Mouse (Mus musculus) natural killer cell, adult 2 months (primary cell): Measurements from ENCODE around the gene Gm9821.
A peak's percentile ranks its signal among the peaks of the same experiment; 100 is the strongest.

Source experiments
- DNase-seq, 2 experiments: peaks; one replicate each; pipeline ENCODE4 v3.0.0; 2022; ENCODE audit warnings: low spot score in 2 of 2

Gm9821 gene

DNA sequence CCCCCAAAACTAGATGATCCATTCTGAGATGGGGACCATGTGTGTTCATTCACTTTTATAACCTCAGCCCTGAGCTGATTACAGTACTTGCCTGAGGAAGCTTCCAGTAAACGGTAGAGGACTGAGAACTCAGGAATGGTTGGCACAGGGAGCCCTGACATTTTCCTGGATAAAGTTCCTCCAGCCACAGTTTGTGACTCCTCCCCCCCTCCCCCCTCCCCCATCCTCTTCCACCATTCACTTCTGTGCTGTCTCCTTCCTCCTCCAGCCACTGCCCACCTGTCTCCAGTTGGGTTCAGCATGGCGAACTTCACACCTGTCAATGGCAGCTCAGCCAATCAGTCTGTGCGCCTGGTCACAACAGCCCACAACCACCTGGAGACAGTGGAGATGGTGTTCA lies 18.6 kb upstream of the Gm9821 start, which contains the start of gene Chrm4:
TSS of gene Chrm4 (plus strand) at position 301 of the 400 bp plus-strand sequence.
- no peak for DNase-seq

DNA sequence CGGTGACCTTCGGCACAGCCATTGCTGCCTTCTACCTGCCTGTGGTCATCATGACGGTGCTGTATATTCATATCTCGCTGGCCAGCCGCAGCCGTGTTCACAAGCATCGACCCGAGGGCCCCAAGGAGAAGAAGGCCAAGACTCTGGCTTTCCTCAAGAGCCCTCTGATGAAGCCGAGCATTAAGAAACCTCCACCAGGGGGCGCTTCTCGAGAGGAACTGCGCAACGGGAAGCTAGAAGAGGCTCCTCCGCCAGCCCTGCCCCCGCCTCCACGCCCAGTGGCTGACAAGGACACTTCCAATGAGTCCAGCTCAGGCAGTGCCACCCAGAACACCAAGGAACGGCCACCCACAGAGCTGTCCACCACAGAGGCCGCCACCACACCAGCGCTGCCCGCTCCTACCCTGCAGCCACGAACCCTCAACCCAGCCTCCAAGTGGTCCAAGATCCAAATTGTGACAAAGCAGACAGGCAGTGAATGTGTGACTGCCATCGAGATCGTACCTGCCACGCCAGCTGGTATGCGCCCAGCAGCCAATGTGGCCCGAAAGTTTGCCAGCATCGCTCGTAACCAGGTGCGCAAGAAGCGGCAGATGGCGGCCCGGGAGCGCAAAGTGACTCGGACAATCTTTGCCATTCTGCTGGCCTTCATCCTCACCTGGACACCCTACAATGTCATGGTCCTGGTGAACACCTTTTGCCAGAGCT lies 17.5 kb upstream of the Gm9821 start:
- DNase-seq, result peak; percentile 58 to 73

DNA sequence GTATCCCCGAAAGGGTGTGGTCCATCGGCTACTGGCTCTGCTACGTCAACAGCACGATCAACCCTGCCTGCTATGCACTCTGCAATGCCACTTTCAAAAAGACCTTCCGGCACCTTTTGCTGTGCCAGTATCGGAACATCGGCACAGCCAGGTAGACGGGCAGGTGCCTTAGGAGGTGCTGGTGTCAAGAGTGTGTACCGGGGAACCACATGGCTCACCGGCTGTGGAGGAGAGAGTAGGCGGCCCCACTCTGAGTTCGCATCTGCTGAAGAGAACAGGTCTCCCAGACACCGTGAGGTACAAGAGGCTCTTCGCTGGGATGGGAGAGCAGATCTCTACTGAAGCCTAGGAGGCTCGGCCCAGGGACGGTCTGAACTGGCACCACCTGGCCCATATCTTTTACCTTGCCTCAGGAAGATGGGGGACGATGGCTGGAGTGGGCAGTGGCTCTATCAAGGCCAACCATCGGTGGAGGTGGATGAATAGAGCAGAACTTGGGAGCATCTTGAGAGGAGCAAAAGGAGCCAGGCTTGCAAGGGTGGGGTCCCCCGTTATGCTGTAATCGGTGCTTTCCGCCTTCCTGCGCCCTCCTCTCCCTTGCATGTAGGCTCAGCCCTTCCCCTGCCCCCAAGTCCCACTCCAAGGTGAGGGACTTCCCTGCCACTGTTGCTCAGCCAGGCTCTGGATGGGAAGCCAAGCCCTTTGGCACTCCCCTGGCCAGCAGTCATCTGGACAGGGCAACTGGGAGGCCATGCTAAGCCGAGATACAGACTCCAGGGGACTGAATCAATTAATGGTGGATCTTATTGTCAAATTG lies 16.8 kb upstream of the Gm9821 start:
- no peak for DNase-seq

DNA sequence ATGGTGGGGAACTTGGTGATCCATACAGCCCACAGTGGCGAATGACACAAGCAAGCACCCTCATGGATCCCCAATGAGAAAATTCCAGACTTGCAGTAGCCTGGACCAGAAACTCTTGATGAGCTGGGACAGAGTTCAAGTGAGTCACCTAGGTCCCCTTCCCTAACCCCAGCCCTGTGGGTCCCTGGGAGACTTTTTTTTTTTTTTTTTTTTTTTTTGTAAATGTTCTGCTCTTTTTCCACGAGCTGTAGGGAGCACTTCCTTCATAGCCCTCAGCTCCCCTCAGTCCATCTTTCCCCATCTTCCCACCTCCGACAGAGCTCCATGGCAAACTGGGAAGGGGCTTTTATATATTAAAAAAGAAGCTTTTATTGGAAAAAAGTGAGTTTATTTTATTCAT lies 16.0 kb upstream of the Gm9821 start:
- DNase-seq, result no peak

DNA sequence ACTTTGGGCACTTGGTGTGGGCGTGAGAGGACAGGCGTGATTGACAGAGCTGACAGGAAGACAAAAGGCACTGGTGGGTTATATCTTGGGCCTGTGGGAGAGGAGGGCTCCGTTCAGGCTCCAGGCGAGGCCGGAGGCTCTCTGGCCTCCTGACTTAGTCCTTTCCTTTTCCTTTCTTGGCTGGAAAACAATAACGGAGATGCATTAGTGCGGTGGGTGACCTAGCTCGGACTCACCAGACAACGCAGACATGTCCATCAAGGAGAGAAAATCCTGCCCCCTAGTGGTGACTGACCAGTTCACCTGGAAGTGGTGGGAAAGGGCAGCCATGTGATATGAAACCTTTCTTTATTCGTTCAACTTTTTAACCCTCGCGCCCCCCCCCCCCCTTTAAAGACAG lies 15.6 kb upstream of the Gm9821 start:
- peak in 1 of 2 experiments; percentile 31 for DNase-seq

DNA sequence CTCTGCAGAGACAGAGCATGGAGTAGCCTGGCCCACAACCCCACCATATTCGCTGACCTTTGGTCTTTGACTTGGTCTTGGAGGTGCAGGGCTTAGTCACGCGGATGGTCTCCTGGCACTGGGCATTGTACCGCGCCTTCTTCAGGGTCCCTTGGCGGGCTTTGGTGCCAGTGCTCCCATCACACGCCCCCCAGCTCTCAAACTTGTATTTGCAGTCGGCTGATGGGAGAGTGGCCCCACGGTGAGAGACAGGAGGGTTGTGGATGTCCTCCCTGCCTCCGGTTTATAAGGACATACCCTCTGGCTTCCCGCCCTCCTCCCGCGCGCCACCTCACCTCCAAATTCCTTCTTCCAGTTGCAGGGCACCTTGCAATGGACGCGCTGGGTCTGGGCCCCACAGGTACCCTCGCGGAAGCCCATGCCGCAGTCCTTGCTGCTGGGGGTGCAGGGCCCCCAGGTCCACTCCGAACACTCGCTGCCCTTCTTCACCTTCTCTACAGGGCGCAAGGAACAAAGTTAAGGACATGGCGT lies 14.7 kb upstream of the Gm9821 start:
- DNase-seq, result no peak

DNA sequence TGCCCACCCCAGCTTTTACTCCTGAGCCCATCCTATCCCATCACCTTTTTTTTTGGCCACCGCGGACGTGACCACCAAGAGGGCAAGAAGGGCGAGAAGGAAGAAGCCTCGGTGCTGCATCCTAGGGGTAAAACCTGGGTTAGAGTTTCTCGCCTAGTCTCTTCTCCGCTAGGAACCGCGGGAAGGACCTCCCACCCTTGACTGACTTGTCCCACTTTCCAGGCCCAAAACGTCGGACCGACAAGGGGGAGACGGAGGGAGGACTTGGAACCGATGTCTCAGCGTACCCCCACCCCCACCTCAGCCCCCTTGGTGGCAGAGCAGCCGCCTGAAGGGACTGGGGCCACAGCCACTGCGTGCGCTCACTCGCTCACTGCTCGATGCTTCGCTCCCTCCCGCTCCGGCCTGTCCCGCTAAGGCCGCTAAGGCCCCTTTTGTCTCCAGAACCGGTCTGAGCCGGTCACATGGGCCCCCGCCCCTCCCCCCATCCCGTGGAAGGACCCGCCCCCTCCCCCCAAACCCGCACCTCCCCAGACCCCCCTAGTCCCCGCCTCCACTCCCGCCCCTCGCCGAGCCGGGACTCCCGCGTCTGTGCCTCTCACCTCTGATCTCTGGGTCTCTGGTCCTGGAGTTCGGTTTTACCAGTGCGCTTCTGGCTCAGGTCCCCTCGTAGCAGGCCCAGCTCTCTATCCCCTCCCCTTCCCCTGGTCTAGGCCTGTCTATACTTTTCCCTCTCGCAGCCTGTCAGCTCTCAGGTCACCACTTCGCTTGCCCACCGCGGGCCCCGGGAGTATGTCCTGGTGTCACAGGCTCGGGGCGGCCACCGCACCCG lies 14.0 kb upstream of the Gm9821 start:
- DNase-seq, result peak in 1 of 2 experiments; percentile 40

DNA sequence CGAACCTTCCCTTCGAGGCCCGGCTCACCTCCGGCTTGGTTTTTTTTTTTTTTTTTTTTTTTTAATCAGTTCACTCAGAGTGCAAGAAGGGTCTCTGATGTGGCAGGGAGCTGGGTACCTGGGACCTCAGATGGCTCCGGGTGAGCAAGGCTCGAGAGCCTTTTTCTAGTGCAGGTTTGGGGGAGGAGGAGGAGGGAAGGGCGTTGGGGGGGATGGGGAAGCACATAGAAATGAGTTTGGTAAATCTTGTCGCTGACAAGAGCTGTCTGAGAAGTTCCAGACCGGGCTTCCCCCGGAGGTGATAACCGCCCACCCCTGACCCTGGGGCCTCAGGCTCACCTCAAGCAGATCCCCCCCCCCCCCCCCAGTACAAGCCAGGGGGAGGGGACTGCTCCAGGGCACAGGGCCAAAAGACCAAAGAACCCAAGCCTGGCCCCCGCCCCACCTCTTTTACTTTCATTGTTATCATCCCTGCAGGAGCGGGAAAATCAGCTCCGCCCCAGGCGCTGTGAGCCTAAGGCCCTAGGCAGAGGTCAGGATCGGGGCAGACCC lies 13.3 kb upstream of the Gm9821 start, which contains the start of gene Mdk:
TSS of gene Mdk (minus strand) at position 138 of the 552 bp plus-strand sequence.
- DNase-seq, result peak in 1 of 2 experiments; percentile 21

DNA sequence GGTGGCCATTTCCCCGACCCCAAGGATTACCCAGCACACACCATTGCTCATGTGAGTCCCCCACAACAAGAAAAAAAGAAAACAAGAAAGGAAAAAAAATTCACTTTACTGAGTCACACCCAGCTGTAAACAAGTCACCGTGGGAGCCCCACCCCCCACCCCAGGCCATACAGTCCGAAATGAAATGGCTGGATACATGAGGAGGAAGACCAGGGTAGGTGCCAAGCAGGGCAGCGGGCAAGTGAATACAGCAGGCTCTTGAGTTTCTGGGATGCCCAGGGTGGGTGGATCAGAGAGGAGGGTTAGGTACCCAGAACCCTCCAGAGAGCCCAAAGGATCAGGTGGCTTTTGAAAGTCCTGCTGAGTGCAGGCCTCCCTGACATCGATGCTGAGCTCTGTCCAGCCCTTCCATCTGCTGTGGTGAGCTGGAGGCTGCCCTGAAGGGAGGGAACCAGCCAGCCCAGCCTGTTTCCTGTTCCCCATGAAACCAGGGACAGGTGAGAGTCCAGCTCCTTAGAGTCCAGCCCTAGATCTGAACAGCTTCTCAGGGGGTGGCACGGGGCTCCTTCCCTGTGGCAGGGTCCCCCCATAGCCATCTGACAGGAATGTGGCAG lies 12.7 kb upstream of the Gm9821 start:
- no peak for DNase-seq

DNA sequence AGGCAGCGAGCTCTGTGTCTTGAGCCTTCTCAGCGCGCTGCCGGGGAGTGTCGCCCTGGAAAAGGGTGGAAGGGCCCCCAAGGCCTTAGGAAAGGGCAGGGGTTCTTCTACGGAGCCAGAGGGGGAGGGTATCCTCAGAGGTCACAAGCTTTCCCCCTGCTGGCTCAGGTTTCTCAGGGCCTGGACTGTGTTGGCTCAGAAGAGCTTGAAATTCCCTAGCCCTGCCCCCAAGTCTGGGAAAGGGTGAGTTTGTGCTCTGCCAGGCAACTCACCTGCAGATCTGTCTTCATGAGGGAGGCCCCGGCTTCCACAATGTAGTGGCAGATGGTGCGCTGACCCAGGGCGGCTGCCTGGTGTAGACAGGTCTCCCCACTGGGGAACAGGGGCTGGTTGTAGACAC lies 12.0 kb upstream of the Gm9821 start:
- no peak for DNase-seq

DNA sequence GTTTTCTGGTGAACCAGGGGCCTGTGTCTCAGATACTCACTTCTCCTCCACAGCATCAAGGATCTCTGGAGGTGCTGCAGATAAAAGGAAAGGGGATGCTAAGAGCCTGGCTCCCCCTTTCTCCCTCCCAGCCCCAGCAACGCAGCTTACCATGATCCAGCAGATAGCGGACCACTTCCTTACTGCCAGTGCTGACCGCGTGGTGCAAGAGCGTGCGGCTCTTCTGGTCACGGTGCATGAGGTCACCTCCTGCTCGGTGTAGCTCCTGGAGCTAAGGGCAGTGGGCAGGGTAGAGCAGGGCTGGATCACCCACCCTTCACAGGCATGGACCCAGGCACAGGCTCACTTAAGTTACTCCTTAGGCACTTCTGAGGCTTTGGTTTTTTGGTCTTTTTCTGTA lies 11.5 kb upstream of the Gm9821 start:
- DNase-seq, result no peak

DNA sequence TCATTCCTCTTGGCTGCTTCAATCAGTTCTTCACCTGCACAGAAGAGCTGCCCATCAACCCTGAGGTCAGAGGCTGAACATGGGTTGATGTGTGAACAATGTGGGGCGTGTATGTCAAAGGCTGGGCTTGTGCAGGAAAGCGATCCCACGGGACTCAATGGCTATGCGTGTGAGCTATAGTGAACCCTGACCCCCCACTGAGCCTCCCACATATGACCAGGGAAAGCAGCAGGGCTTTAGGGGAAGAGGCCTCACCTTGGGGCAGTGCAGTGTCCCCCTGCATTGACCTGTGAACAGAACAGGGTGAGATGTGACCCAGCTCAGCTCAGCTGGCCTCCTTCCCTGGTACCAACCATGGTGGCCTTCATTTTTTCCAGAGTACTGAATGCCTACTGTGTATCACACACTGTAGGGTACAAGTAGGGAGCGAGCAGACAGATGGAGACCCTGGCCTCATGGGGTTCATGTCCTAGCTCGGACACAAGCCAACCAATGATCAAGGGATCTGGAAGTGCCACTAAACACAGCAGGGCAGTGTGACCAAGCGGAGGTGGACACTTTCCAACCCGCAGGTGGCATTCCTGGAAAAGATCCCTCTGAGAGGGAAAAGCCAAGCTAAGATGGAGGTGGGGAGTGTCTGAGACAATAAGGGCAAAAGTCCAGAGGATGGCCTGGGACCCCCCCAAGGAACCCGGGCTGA lies 10.5 kb upstream of the Gm9821 start:
- DNase-seq, result no peak

DNA sequence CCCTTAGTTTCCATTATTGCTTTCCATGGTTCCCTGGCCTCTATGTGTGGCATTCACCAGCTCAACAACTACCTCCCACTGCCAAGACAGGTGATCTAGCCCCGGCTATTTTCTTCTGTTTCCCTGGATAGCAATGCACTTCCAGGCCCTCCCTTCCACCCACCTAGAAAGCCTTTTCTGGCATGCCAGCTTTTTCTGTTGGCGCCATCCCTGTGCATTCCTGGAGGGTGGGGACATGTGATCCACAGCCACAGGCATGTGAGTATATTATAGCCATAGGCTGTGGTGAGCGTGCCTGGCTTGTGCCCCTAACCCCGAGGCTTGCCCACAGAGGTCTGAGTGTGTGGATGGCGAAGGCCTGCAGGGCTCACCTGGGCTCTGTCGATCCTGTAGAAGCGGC lies 9.3 kb upstream of the Gm9821 start:
- no peak for DNase-seq

DNA sequence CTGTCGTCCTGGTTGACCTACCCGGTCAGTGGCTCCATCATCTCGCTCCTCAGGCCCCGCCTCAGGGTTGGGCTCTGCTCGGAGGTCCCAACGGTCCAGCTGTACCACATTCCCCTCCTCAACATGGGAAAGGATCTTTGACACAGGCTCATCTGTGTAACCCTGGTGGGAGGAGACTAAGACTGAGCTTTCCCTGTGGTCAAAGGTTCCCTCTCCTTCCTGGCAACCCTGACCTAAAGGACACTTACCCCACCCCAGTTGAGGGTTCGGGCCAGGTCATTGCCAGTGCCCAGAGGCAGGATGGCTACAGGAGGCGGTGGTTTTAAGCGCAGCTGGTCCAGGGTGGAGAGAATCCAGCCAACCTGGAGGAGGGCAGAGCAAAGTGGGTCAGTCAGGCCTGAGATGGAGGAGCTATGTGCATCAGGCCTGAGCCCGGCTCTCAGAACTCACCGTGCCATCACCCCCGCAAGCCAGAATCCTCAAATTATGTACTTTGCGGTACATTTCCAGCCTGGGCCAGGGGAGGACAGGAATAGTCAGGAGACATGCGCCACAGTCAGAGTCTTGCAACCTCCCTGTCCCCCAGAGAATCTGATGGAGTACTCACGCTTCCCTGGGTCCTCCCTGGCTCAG lies 6.1 kb upstream of the Gm9821 start:
- DNase-seq, result no peak

DNA sequence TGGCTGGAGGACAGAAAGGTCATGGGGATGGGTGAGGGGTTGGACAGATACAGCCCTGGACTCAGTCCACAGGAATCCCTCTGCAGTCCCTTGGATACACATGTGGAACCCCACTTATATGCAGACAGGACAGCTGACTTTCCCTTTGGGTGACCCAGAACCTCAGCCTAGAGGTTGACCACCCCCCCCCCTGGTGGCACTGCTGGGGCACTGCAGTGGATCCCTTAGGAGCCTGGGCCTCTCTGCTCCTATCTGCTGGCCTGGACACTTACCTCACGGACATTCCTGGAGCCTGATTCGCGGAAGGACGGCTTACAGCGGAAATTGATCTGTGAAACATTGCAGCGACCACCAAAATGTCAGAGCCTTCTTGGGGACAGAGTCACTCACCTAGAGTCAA lies 3.1 kb upstream of the Gm9821 start:
- no peak for DNase-seq

DNA sequence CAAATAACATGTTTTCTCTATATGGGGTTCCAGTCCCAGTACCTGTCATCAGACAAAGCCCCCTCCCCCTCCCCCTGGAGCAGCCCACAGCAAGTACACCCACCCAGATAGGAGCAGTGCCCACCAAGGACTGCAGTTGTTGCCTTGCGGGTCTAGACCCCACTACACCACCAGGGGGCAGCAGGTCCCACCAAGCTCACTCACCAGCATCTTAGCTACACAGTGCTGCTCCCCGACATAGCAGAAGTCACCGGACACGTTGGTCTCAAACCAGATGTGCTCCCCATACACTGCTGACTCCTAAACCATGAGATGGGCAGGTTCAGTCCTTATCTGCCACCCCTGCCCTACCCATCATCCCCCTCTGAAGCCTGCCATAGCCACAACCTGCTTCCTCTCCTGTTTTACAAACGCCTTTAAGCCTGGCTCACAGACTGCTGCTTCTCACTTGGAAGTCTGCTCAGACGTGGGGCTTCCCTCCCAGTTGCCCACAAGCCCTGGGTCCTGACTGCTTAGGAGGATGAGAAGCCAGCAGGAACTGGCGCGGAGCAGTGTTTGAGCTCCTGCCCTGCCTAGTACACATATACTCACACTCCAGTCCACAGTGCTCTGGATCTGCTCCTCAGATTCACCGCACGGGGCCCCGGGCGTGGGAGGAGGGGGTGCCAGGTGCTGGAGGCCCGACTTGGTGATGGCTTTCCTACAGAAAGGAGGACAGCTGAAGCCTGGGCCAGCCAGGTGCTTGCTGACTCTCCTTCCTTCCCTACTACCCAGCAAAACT lies 1.1 kb upstream of the Gm9821 start:
- DNase-seq, result peak; percentile 74 to 80

DNA sequence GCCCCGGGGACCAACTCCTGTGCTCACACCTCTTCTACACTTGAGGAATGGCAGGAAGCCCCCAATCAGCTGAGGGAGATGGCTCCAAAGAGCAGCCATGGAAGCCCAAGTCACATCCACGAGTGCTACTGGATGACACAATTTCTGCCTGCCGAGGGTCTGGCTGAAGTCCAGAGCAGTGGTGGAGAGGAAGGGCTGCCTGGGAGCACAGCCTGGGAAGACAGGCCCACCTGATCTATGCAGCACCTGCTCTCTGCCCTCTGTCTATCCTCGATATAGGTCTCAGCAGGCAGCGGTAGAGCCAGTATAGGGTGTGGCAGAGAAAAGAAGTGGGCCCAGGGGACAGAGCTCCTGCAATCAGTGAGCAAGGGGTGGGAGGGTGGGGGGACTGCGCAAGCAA lies 1.3 kb downstream of the Gm9821 start:
- no peak for DNase-seq

DNA sequence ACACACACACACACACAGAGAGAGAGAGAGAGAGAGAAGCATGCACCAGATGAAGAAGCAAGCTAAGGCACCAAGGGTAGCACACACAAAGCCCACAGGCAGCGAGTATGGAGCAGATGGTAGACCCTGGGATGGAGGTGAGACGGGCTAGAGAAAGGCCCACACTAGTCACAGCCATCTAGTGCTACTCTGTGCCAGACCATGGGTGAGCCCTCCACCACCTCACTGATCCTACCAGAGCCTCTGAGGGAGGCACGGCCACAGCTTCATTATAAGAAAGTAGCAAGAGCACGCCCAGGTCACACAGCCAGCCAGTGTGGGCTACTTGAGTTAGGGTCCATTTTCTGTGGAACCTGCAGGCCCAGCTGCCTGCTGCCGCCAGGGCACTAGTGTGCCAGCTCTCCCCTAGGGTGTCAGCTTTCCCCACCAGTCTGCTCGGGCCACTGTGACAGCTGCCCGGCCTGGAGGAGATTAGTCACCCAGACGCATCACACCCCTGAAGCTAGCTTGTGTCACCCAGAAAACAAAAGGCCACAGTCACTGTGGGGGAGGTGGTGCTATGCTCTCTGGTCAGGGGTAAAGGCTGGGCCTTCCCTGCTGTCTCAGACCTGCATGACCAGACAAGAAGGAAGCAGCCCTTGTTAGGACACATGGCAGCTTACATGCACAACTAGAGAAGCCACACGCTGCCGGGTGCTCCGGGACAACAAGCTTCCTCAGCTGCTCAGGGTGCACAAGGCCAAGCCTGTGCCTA lies 2.1 kb downstream of the Gm9821 start:
- DNase-seq, result peak; percentile 82 to 92

DNA sequence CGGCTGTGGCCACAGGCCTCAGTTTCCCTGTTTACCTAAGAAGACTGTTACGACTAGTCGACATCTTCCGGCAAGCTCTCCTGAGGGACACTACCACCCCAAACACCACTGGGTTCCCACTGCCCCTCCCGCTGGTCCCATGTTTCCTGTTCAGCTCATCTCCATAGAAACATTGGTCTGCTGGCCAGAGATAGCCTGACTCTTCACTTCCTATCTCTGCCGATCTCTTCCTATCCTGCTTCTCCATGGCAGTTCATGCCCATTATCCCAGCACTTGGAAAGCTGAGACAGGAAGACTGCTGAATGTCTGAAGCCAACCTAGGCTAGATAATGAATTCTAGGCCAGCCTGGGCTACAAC lies 2.6 kb downstream of the Gm9821 start:
- no peak for DNase-seq
